Mouse (Mus musculus) stomach, embryonic 15.5 days (tissue): ENCODE results near the gene Cog1. TPM values are rescaled to one million over a fixed set of nuclear protein-coding genes. Genes with fewer than 3 reads are reported as not detected.
A peak's percentile ranks its signal among the peaks of the same experiment; 100 is the strongest.

Experiments
- ATAC-seq: fragments of 200-750 bp; cut with Nextera tagmentation; 2 replicates; pipeline ENCODE4 v1.8.0; 2017; ENCODE audit warnings: low read depth, moderate number of reproducible peaks, moderate TSS enrichment; ENCODE audit not compliant: insufficient read depth, low FRiP score
- H3K27ac ChIP-seq: fragments of 300-500 bp; sonication (generic); 2 replicates; pipeline ENCODE4 v1.5.1; 2015; ENCODE audit warnings: mild to moderate bottlenecking, inconsistent platforms
- H3K27me3 ChIP-seq: fragments of 300-500 bp; sonication (generic); replicated peaks from 2 replicates; pipeline ENCODE4 v1.6.1; 2015; ENCODE audit warnings: inconsistent platforms
- H3K36me3 ChIP-seq: fragments of 300-500 bp; sonication (generic); 2 replicates; pipeline ENCODE4 v1.6.1; 2015; ENCODE audit warnings: inconsistent platforms
- H3K4me1 ChIP-seq: fragments of 300-500 bp; sonication (generic); 2 replicates; pipeline ENCODE4 v1.6.1; 2015; ENCODE audit warnings: inconsistent platforms
- H3K4me2 ChIP-seq: fragments of 300-500 bp; sonication (generic); 2 replicates; pipeline ENCODE4 v1.6.1; 2015; ENCODE audit warnings: mild to moderate bottlenecking, inconsistent platforms
- H3K4me3 ChIP-seq: fragments of 300-500 bp; sonication (generic); replicated peaks from 2 replicates; pipeline ENCODE4 v1.5.1; 2015; ENCODE audit warnings: inconsistent platforms
- H3K9ac ChIP-seq: fragments of 300-500 bp; sonication (generic); 2 replicates; pipeline ENCODE4 v1.6.1; 2015; ENCODE audit warnings: inconsistent platforms
- H3K9me3 ChIP-seq: fragments of 300-500 bp; sonication (generic); 2 replicates; pipeline ENCODE4 v1.6.1; 2016; ENCODE audit warnings: inconsistent platforms
- WGBS: fragments of 180-500 bp; shearing (Covaris S2); methylation state at CpG from one replicate; pipeline ENCODE4 v1.1.7; 2015; 5-methylcytosine and 5-hydroxymethylcytosine counted together
- polyA plus RNA-seq: library from polyadenylated mRNA; unstranded; fragments of >200 nt; fragmentation: Nextera tagmentation; extraction: Ambion mirVana; gene quantifications from 2 replicates; pipeline ENCODE4 v1.2.1, GENCODE M21; 2015

The Cog1 gene
- polyA plus RNA-seq, 1 experiment from 2014 or later = 23.1 TPM

- no peak for ATAC-seq
- H3K9ac ChIP-seq = no peak overlapping the region
- H3K4me2 ChIP-seq = no peak overlapping the region
- no peak overlapping the region for H3K27ac ChIP-seq
- peaks cover 20% of the 10 kb centered on the region for H3K36me3 ChIP-seq
- peaks cover 21% of the 10 kb centered on the region for H3K4me1 ChIP-seq
- no peaks in the 10 kb centered on the region for H3K9me3 ChIP-seq
- no peak overlapping the region for H3K4me3 ChIP-seq
- H3K27me3 ChIP-seq = no peaks in the 10 kb centered on the region
- WGBS = 73% methylated on average over 2 of the region's 2 CpGs
Measured at GRCm38 (mm10) chr11:113687031-113687430, 38.1 kb downstream of the Cog1 start.

GRCm38 (mm10) chr11:113690506-113690905, 41.5 kb downstream of the Cog1 start:
- Histone ChIP-seq H3K27me3 (no peaks in the 10 kb centered on the region), H3K36me3 (peaks cover 37% of the 10 kb centered on the region), H3K4me3 (no peak overlapping the region), H3K9me3 (no peaks in the 10 kb centered on the region), H3K27ac (no peak overlapping the region), H3K4me1 (peaks cover 10% of the 10 kb centered on the region; the same call in 1 of the 2 replicates), H3K9ac (no peak overlapping the region), H3K4me2 (no peak overlapping the region)
- no peak for ATAC-seq
- 85% methylated on average over 12 of the region's 12 CpGs for WGBS

- H3K4me2 ChIP-seq = no peak overlapping the region
- peaks cover 40% of the 10 kb centered on the region for H3K36me3 ChIP-seq
- H3K4me3 ChIP-seq = no peak overlapping the region
- H3K27ac ChIP-seq = no peak overlapping the region
- H3K27me3 ChIP-seq = no peaks in the 10 kb centered on the region
- peak; percentile 43; the same call in 1 of the 2 replicates for ATAC-seq
- no peaks in the 10 kb centered on the region for H3K9me3 ChIP-seq
- H3K9ac ChIP-seq = no peak overlapping the region
- H3K4me1 ChIP-seq = peaks cover 10% of the 10 kb centered on the region; the same call in 1 of the 2 replicates
- WGBS = 78% methylated on average over 5 of the region's 5 CpGs
Measured at GRCm38 (mm10) chr11:113691318-113691717, 42.3 kb downstream of the Cog1 start.

- Histone ChIP-seq H3K4me1 (peaks cover 6% of the 10 kb centered on the region; the same call in 1 of the 2 replicates), H3K27ac (no peak overlapping the region), H3K9me3 (no peaks in the 10 kb centered on the region), H3K4me2 (no peak overlapping the region), H3K36me3 (peaks cover 40% of the 10 kb centered on the region), H3K9ac (no peak overlapping the region), H3K4me3 (no peak overlapping the region), H3K27me3 (no peaks in the 10 kb centered on the region)
- WGBS = 64% methylated on average over 3 of the region's 3 CpGs
- ATAC-seq = no peak
Measured at GRCm38 (mm10) chr11:113691851-113692250, 42.9 kb downstream of the Cog1 start.

DNA sequence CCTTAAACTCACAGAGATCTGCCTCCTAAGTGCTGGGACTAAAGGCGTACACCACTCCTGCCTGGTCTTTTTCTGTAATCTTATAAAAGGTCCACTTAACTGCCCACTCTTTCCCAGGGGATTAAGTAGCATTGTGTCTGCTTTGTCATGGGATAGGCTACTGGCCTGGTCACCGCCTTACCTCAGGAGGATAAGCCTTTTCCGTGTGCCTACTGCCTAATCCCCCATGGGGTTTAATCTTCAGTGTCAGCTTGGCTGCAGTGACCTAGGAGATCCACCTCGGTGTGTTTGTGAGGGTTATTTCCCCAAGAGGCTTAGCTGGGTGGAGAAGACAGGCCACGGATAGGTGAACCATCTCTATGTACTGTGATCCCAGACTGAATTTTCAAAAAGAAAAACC, 48.6 kb downstream of the Cog1 start:
- Histone ChIP-seq H3K9ac (no peak overlapping the region), H3K27me3 (no peaks in the 10 kb centered on the region), H3K9me3 (no peaks in the 10 kb centered on the region), H3K4me3 (no peak overlapping the region), H3K36me3 (peaks cover 24% of the 10 kb centered on the region), H3K27ac (no peak overlapping the region), H3K4me1 (no peaks in the 10 kb centered on the region), H3K4me2 (no peak overlapping the region)
- no peak for ATAC-seq
- 77% methylated on average over 5 of the region's 5 CpGs for WGBS

GRCm38 (mm10) chr11:113698013-113698545, 49.1 kb downstream of the Cog1 start:
- Histone ChIP-seq H3K4me2 (no peak overlapping the region), H3K9me3 (no peaks in the 10 kb centered on the region), H3K27me3 (no peaks in the 10 kb centered on the region), H3K4me1 (no peaks in the 10 kb centered on the region), H3K36me3 (peaks cover 24% of the 10 kb centered on the region), H3K4me3 (no peak overlapping the region), H3K9ac (no peak overlapping the region), H3K27ac (no peak overlapping the region)
- no peak for ATAC-seq
- WGBS = 65% methylated on average over 12 of the region's 12 CpGs

GRCm38 (mm10) chr11:113699643-113700042, 50.7 kb downstream of the Cog1 start:
- Histone ChIP-seq H3K9ac (no peak overlapping the region), H3K27me3 (no peaks in the 10 kb centered on the region), H3K4me3 (no peak overlapping the region), H3K27ac (no peak overlapping the region), H3K4me1 (no peaks in the 10 kb centered on the region), H3K9me3 (no peaks in the 10 kb centered on the region), H3K36me3 (peaks cover 15% of the 10 kb centered on the region), H3K4me2 (no peak overlapping the region)
- 77% methylated on average over 7 of the region's 7 CpGs for WGBS
- no peak; the same call in 1 of the 2 replicates for ATAC-seq

DNA sequence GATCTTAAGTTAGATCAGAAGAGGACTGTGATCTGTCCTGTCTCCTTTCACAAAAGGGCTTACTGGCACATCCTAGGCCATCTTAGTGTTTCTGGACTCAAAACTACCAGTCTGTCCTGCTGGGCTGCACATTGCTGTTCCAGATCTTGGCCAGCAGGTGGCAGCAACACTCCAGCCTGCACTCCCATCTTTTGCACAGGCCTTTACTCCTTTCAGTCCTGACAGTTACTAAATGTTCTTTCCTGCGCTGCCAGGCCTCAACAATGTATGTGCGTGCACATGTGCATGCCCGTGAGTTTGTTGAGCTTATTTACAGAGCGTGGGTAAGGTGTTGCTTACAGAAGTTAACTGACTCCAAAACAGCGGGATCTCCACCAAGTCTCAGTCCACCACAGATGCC, 54.8 kb downstream of the Cog1 start:
- 25% methylated on average over 5 of the region's 5 CpGs for WGBS
- Histone ChIP-seq H3K36me3 (peaks cover 4% of the 10 kb centered on the region), H3K27me3 (no peaks in the 10 kb centered on the region), H3K4me3 (no peak overlapping the region), H3K27ac (no peak overlapping the region), H3K9ac (no peak overlapping the region), H3K4me1 (no peaks in the 10 kb centered on the region), H3K9me3 (no peaks in the 10 kb centered on the region), H3K4me2 (no peak overlapping the region)
- ATAC-seq = peak; percentile 48; the same call in 1 of the 2 replicates

DNA sequence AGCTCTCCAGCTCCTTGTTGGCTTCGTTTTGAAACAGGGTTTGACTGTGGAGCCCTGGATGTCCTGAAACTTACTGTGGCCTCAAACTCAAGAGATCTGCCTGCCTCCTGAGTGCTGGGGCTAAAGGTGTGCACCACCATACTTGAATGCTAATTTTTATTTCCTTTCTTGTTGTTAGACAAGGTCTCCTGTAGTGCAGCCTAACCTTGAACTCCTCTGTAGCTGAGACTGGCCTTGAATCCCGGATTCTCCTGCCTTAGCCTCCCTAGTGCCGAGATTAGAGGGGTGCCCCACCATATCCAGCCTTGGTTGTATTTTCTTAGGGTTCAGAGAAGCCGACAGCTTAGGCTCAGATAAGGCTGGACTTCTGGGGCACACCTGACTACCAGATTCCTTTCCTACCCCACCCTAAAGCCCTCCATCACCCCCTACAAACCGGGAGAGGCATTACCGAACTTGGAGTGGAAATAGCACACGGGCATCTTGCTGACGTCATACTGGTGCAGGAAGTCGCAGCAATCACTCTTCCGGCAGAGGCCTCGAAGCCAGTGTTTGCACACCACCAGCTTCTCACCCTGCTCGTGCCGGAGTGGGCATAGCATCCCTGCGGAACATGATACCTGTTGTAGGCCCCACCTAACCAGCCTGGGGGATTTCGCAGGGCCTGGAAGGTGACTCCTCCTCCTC, 57.1 kb downstream of the Cog1 start:
- Histone ChIP-seq H3K27me3 (no peaks in the 10 kb centered on the region), H3K9ac (no peak overlapping the region), H3K4me2 (no peak overlapping the region), H3K4me1 (peaks cover 16% of the 10 kb centered on the region), H3K4me3 (no peak overlapping the region), H3K36me3 (no peaks in the 10 kb centered on the region), H3K9me3 (no peaks in the 10 kb centered on the region), H3K27ac (no peak overlapping the region)
- no peak for ATAC-seq
- 75% methylated on average over 15 of the region's 15 CpGs for WGBS

- Histone ChIP-seq H3K4me2 (no peak overlapping the region), H3K27ac (no peak overlapping the region)
Measured at GRCm38 (mm10) chr11:113708629-113709213, 59.8 kb downstream of the Cog1 start.

GRCm38 (mm10) chr11:113709272-113709671, 60.3 kb downstream of the Cog1 start:
- no peak overlapping the region for H3K4me2 ChIP-seq
- no peak for ATAC-seq
- no peak overlapping the region for H3K4me3 ChIP-seq
- 37% methylated on average over 15 of the region's 15 CpGs for WGBS
- no peak overlapping the region for H3K9ac ChIP-seq
- no peak overlapping the region for H3K27ac ChIP-seq
- H3K27me3 ChIP-seq = no peaks in the 10 kb centered on the region
- no peaks in the 10 kb centered on the region for H3K9me3 ChIP-seq
- H3K36me3 ChIP-seq = no peaks in the 10 kb centered on the region
- H3K4me1 ChIP-seq = peaks cover 16% of the 10 kb centered on the region

More at GRCm38 (mm10) chr11:113708629-113709213, 59.8 kb downstream of the Cog1 start:
- H3K36me3 ChIP-seq = no peaks in the 10 kb centered on the region
- no peak overlapping the region for H3K9ac ChIP-seq
- no peaks in the 10 kb centered on the region for H3K9me3 ChIP-seq
- ATAC-seq = no peak
- H3K4me3 ChIP-seq = no peak overlapping the region
- 51% methylated on average over 19 of the region's 19 CpGs for WGBS
- no peaks in the 10 kb centered on the region for H3K27me3 ChIP-seq
- peaks cover 16% of the 10 kb centered on the region for H3K4me1 ChIP-seq

DNA sequence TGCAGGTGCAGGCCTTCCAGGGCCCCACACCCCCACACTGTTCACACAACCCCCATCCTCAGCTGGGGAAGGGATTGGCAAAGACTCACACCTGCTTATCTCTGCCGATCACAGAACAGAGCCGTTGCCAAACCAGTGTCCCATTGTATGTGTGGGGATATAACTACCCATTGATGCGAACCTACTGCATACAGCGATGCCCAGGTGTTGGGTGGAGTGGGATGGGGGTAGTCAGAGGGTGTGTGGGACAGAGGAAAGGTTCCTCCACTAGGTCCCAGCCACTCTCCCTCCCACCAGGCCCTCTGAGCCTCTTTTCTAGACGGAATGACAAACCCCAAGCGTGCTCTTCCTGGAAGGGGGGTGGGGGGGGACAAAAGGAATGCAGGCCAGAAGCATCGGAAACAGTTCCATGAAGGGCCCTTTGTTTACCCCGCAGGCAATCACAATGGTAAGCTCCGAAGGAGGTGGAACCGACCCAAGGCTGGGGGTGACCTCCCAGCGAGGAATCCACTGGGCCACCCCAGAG, 60.8 kb downstream of the Cog1 start, which contains the start of gene Cpsf4l:
Cpsf4l (minus strand) TSS at position 287 of the 526 bp plus-strand sequence.
- Histone ChIP-seq H3K9ac (no peak within 1 kb of the TSS), H3K27me3 (no peaks in the 10 kb centered on the region), H3K4me2 (peak within 1 kb of the TSS; percentile 32; the same call in 1 of the 2 replicates), H3K9me3 (no peaks in the 10 kb centered on the region), H3K36me3 (no peaks in the 10 kb centered on the region), H3K4me1 (peaks cover 16% of the 10 kb centered on the region), H3K27ac (peak within 1 kb of the TSS; percentile 69; the same call in 1 of the 2 replicates), H3K4me3 (no peak within 1 kb of the TSS)
- WGBS = 18% methylated on average over 11 of the region's 11 CpGs
- ATAC-seq = peak; percentile 16; the same call in 1 of the 2 replicates
